Mouse (Mus musculus) kidney, embryonic 14.5 days (tissue): ENCODE results near the gene Ddx21. TPM values are rescaled to one million over a fixed set of nuclear protein-coding genes. Genes with fewer than 3 reads are reported as not detected.

Experiments
- ATAC-seq: fragments of 200-750 bp; cut with Nextera tagmentation; 2 replicates; pipeline ENCODE4 v1.8.0; 2017; ENCODE audit warnings: moderate number of reproducible peaks, mild to moderate bottlenecking, moderate TSS enrichment, moderate library complexity; ENCODE audit not compliant: low FRiP score, low TSS enrichment
- H3K27ac ChIP-seq: fragments of 300-500 bp; sonication (generic); 2 replicates; pipeline ENCODE4 v1.5.1; 2014; ENCODE audit warnings: low read depth, mild to moderate bottlenecking, low read length, moderate library complexity, mixed read lengths
- H3K27me3 ChIP-seq: fragments of 300-500 bp; sonication (generic); 2 replicates; pipeline ENCODE4 v1.6.1; 2014; ENCODE audit warnings: mild to moderate bottlenecking, low read length; ENCODE audit not compliant: control insufficient read depth, insufficient read depth
- H3K36me3 ChIP-seq: fragments of 300-500 bp; sonication (generic); 2 replicates; pipeline ENCODE4 v1.6.1; 2014; ENCODE audit warnings: low read length, mixed read lengths; ENCODE audit not compliant: control insufficient read depth, insufficient read depth
- H3K4me1 ChIP-seq: fragments of 300-500 bp; sonication (generic); 2 replicates; pipeline ENCODE4 v1.6.1; 2014; ENCODE audit warnings: low read length, mixed read lengths; ENCODE audit not compliant: control insufficient read depth, insufficient read depth
- H3K4me2 ChIP-seq: fragments of 300-500 bp; sonication (generic); replicated peaks from 2 replicates; pipeline ENCODE4 v1.6.1; 2014; ENCODE audit warnings: low read depth, mild to moderate bottlenecking, low read length
- H3K4me3 ChIP-seq: fragments of 300-500 bp; sonication (generic); 2 replicates; pipeline ENCODE4 v1.5.1; 2014; ENCODE audit warnings: mild to moderate bottlenecking, low read length
- H3K9ac ChIP-seq: fragments of 300-500 bp; sonication (generic); 2 replicates; pipeline ENCODE4 v1.6.1; 2014; ENCODE audit warnings: low read depth, mild to moderate bottlenecking, low read length, moderate library complexity
- H3K9me3 ChIP-seq: fragments of 300-500 bp; sonication (generic); 2 replicates; pipeline ENCODE4 v1.6.1; 2016; ENCODE audit warnings: low read length; ENCODE audit not compliant: control insufficient read depth
- WGBS: fragments of 180-500 bp; shearing (Covaris S2); extraction: QIAGEN DNeasy Blood & Tissue Kit; methylation state at CpG from one replicate; pipeline ENCODE4 v1.1.7; 2014; 5-methylcytosine and 5-hydroxymethylcytosine counted together
- polyA plus RNA-seq: library from polyadenylated mRNA; unstranded; fragments of >200 nt; fragmentation: Nextera tagmentation; extraction: Ambion mirVana; gene quantifications from 2 replicates; pipeline ENCODE4 v1.2.1, GENCODE M21; 2014

The Ddx21 gene
- polyA plus RNA-seq, 1 experiment from 2014 or later = 36.3 TPM

GRCm38 (mm10) chr10:62553611-62554091 is 48.4 kb downstream of the Ddx21 start:
- H3K4me1 ChIP-seq = no peaks in the 10 kb centered on the region
- no peaks in the 10 kb centered on the region for H3K27me3 ChIP-seq
- 71% methylated on average over 12 of the region's 12 CpGs for WGBS
- no peak overlapping the region for H3K9ac ChIP-seq
- H3K9me3 ChIP-seq = no peaks in the 10 kb centered on the region
- no peak overlapping the region for H3K27ac ChIP-seq
- no peak overlapping the region for H3K4me3 ChIP-seq
- no peak for ATAC-seq
- peaks cover 13% of the 10 kb centered on the region; the same call in 1 of the 2 replicates for H3K36me3 ChIP-seq
- no peak overlapping the region for H3K4me2 ChIP-seq

GRCm38 (mm10) chr10:62550787-62551300 is 51.2 kb downstream of the Ddx21 start:
- no peak overlapping the region for H3K4me3 ChIP-seq
- H3K27ac ChIP-seq = no peak overlapping the region
- ATAC-seq = no peak
- H3K9ac ChIP-seq = no peak overlapping the region
- no peak overlapping the region for H3K4me2 ChIP-seq
- WGBS = 58% methylated on average over 7 of the region's 7 CpGs
- no peaks in the 10 kb centered on the region for H3K36me3 ChIP-seq
- H3K4me1 ChIP-seq = no peaks in the 10 kb centered on the region
- H3K9me3 ChIP-seq = no peaks in the 10 kb centered on the region
- no peaks in the 10 kb centered on the region for H3K27me3 ChIP-seq

- Histone ChIP-seq H3K9ac (no peak overlapping the region), H3K4me2 (no peak overlapping the region), H3K9me3 (no peaks in the 10 kb centered on the region), H3K27ac (no peak overlapping the region), H3K36me3 (no peaks in the 10 kb centered on the region), H3K27me3 (no peaks in the 10 kb centered on the region), H3K4me1 (no peaks in the 10 kb centered on the region), H3K4me3 (no peak overlapping the region)
- WGBS = 33% methylated on average over 13 of the region's 16 CpGs
- 0 out of 2 replicates have a peak, but pooled peaks have one; percentile 22 for ATAC-seq
These were observed 52.4 kb downstream of the Ddx21 start for GRCm38 (mm10) chr10:62549523-62550166.

- 77% methylated on average over 10 of the region's 10 CpGs for WGBS
- H3K4me1 ChIP-seq = no peaks in the 10 kb centered on the region
- H3K36me3 ChIP-seq = no peaks in the 10 kb centered on the region
- no peak overlapping the region for H3K4me2 ChIP-seq
- H3K9me3 ChIP-seq = no peaks in the 10 kb centered on the region
- H3K9ac ChIP-seq = no peak overlapping the region
- no peak overlapping the region for H3K4me3 ChIP-seq
- H3K27me3 ChIP-seq = no peaks in the 10 kb centered on the region
- H3K27ac ChIP-seq = no peak overlapping the region
- ATAC-seq = no peak
These were observed 55.6 kb downstream of the Ddx21 start for GRCm38 (mm10) chr10:62546441-62546840.

- no peak overlapping the region for H3K27ac ChIP-seq
- H3K4me2 ChIP-seq = no peak overlapping the region
- no peaks in the 10 kb centered on the region for H3K4me1 ChIP-seq
- no peak for ATAC-seq
- H3K4me3 ChIP-seq = no peak overlapping the region
- H3K9me3 ChIP-seq = no peaks in the 10 kb centered on the region
- no peak overlapping the region for H3K9ac ChIP-seq
- no peaks in the 10 kb centered on the region for H3K27me3 ChIP-seq
- no peaks in the 10 kb centered on the region for H3K36me3 ChIP-seq
These were observed 56.3 kb downstream of the Ddx21 start for GRCm38 (mm10) chr10:62545759-62546158.

- H3K9me3 ChIP-seq = no peaks in the 10 kb centered on the region
- H3K36me3 ChIP-seq = no peaks in the 10 kb centered on the region
- no peaks in the 10 kb centered on the region for H3K27me3 ChIP-seq
- no peak overlapping the region for H3K4me2 ChIP-seq
- H3K4me1 ChIP-seq = no peaks in the 10 kb centered on the region
- no peak for ATAC-seq
- H3K27ac ChIP-seq = no peak overlapping the region
- no peak overlapping the region for H3K9ac ChIP-seq
- H3K4me3 ChIP-seq = no peak overlapping the region
- 90% methylated on average over 4 of the region's 4 CpGs for WGBS
These were observed 57.8 kb downstream of the Ddx21 start for GRCm38 (mm10) chr10:62544316-62544715.

- Histone ChIP-seq H3K4me3 (no peak overlapping the region), H3K9me3 (no peaks in the 10 kb centered on the region), H3K4me1 (no peaks in the 10 kb centered on the region), H3K4me2 (no peak overlapping the region), H3K36me3 (no peaks in the 10 kb centered on the region), H3K27ac (no peak overlapping the region), H3K9ac (no peak overlapping the region), H3K27me3 (no peaks in the 10 kb centered on the region)
- ATAC-seq = no peak
- 86% methylated on average over 12 of the region's 12 CpGs for WGBS
These were observed 58.7 kb downstream of the Ddx21 start for GRCm38 (mm10) chr10:62543399-62543808.

- no peaks in the 10 kb centered on the region for H3K4me1 ChIP-seq
- H3K36me3 ChIP-seq = no peaks in the 10 kb centered on the region
- no peak overlapping the region for H3K4me3 ChIP-seq
- no peak overlapping the region for H3K27ac ChIP-seq
- WGBS = 93% methylated on average over 8 of the region's 8 CpGs
- H3K9ac ChIP-seq = no peak overlapping the region
- no peaks in the 10 kb centered on the region for H3K27me3 ChIP-seq
- H3K4me2 ChIP-seq = no peak overlapping the region
- H3K9me3 ChIP-seq = no peaks in the 10 kb centered on the region
- ATAC-seq = no peak
These were observed 59.2 kb downstream of the Ddx21 start for GRCm38 (mm10) chr10:62542928-62543327.

- H3K9me3 ChIP-seq = no peaks in the 10 kb centered on the region
- WGBS = 93% methylated on average over 12 of the region's 12 CpGs
These were observed 59.6 kb downstream of the Ddx21 start for GRCm38 (mm10) chr10:62542507-62542906.

More at GRCm38 (mm10) chr10:62542507-62542906, 59.6 kb downstream of the Ddx21 start:
- Histone ChIP-seq H3K9ac (no peak overlapping the region), H3K4me2 (no peak overlapping the region), H3K36me3 (no peaks in the 10 kb centered on the region), H3K27me3 (no peaks in the 10 kb centered on the region), H3K27ac (no peak overlapping the region), H3K4me3 (no peak overlapping the region), H3K4me1 (no peaks in the 10 kb centered on the region)
- no peak for ATAC-seq
